Mouse (Mus musculus): ENCODE data around the gene Atp6v0a2.

- TF ChIP-seq CTCF (IDR thresholded peaks at IDR 0.05; ENCODE audit: borderline replicate concordance, insufficient read depth, low read length) (no peak), POLR2A (IDR thresholded peaks at IDR 0.05; ENCODE audit: low read depth, low read length) (no peak)
These were observed 94.7 kb downstream of the Atp6v0a2 start for GRCm38 (mm10) chr5:124723125-124723524.
